Mouse (Mus musculus): ENCODE data around the gene Cd164l2.

DNA sequence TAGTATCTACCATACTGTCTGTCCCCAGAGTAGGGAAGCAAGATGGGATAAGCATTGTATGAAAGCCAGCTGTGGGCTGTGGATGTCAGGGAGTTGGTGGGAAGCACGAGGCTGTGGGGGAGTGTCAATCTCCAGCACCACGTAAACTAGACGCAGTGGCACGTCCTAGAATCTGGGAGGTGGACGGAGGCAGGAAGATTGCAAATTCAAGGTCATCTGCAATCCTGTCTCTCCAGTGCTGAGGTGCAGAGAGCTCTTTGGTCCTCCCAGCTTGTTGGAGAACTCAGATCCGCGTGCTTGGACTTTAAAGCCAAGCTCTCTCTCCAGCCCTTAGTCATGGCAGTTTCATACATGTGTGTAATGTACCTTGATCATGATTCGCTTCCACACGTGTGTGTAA is 45.2 kb upstream of the Cd164l2 start:
- TF ChIP-seq CTCF (IDR thresholded peaks at IDR 0.05; ENCODE audit: control insufficient read depth, insufficient read depth, insufficient read length) (no peak), USF1 (IDR thresholded peaks at IDR 0.05; ENCODE audit: low read depth) (no peak), MYOG (IDR thresholded peaks at IDR 0.05; ENCODE audit: control insufficient read depth, extremely low read depth, insufficient read length) (no peak), MYOD1 (IDR thresholded peaks at IDR 0.05; ENCODE audit: control insufficient read depth, insufficient read length, low read depth) (no peak)
